Mouse (Mus musculus) lung, adult 18-20 months (tissue): ENCODE results near the gene Cramp1l.

Experiments
- DNase-seq, 2 experiments: peaks; one replicate each; pipeline ENCODE4 v3.0.0; 2022; ENCODE audit warnings: mixed read lengths in 2 of 2

Gene Cramp1l

GRCm38 (mm10) chr17:25015655-25016291 lies at the start of gene Cramp1l, which contains the start of gene Ift140:
Cramp1l (minus strand) TSS chr17:25015788.
Ift140 (plus strand) TSS chr17:25016085.
- peak; percentile 99 for DNase-seq

DNA sequence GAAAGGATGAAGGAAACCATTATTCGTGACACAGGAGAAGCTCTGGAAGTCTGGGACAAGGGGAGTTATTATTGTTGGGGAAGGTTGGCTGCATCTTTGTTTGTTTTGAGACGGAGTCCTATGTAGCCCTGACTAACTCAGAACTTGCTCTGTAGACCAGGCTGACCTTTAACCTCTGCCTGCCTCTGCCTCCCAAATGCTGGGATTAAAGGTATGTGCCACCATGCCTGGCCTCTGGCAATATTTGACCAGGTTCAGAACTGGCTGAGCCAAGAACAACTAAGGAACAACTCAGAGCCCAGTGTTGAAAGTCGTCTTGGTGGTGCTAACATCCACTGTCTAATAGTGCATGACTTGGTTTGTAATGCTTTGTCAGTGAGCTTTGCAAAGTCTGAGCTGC lies 49.6 kb upstream of the Cramp1l start:
- no peak for DNase-seq

GRCm38 (mm10) chr17:25064351-25064750 lies 48.8 kb upstream of the Cramp1l start:
- DNase-seq, result peak; percentile 83 to 85

DNA sequence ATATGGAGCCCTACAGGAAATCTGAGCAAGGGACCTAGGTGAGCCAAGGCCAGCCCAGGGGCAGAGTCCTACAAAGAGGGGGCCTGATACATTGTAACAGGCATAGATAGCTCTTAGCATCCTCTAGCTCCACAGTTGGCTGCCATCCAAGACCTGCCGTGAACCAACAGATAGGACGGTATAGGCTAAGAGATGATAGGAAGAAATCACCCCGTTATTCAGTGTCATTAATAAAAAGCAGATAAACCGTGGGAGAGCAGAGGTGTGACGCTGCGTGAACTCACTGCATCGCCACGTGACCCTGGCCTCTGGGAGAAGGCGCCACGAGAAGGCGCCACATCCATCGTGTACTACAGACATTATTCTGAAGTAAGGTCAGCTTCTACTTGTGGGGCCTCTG lies 48.3 kb upstream of the Cramp1l start:
- no peak for DNase-seq

DNA sequence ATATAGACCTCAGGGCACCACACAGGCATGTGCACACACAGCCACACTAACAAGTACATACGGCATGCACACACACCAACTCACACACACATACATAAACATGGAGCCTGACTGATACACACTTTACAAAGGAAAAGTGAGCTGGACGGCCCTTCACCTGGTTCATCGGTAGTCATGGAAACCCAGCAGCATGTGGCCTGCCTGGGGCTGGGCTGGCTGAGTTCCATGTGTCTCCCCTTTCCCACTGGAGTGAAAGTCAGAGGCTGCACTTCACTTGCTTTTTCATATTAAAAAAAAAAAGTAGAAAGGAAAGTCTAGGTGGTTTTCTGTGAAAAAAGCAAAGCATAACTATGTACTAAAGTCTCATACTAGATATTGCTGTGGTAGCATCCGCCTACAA lies 47.7 kb upstream of the Cramp1l start:
- DNase-seq, result no peak

DNA sequence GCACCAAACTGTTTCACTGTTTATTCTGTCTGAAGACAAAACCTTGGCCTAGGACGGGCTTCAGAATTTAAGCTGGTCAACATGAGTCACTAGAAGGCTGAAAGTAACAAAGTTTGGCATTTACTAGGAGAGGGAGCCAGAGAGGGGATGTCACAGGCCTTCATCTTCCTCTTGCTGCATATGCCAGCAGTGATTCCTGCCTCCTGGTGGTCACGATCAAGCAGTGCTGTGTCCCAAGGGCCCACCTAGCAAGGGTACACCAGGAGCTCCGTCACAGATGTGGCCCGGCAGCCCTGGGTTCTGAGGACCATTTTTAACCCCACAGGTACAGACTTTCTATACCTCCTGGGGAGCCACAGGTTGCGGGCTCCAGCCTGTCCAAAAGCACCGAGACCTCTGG lies 41.5 kb upstream of the Cramp1l start:
- DNase-seq, result no peak

DNA sequence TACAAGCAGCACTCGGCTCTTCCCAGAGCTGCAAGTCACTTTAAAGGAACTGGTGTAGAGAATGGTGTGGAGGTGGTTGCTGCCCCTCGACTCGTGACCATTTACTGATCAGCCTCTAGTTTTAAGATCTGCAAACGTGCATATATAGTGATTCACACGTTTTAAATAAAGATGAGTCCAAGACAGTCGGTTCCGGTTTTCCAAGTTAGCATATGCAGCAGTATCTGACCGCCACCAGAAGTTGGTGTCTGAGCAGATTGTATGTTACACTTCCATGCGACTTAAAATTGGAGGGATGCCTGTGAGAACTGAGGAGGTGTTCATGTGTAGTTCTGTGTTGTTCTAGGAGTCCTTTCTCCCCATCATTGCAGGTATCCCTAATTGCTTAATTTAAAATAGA lies 37.7 kb upstream of the Cramp1l start:
- DNase-seq, result no peak

GRCm38 (mm10) chr17:25047143-25047542 lies 31.6 kb upstream of the Cramp1l start:
- DNase-seq, result no peak

DNA sequence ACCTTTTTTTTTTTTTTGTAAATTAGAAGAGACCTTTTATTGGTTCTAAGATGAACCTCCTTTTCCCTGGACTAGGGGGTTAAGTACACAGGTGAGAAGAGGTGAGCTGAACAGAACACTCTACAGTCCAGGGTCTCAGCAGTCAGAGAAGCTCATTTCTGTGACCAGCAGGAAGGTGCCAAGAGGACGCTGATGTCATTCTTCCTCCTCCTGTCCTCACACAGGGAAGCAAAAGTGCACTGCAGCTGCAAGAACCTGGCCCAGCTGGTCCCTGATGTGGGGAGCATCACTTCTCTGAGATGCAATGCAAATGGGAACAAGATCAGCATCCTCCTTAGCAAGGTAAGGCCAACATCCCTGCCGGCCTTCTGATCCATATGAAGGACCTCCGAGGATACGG lies 29.7 kb upstream of the Cramp1l start:
- no peak for DNase-seq

DNA sequence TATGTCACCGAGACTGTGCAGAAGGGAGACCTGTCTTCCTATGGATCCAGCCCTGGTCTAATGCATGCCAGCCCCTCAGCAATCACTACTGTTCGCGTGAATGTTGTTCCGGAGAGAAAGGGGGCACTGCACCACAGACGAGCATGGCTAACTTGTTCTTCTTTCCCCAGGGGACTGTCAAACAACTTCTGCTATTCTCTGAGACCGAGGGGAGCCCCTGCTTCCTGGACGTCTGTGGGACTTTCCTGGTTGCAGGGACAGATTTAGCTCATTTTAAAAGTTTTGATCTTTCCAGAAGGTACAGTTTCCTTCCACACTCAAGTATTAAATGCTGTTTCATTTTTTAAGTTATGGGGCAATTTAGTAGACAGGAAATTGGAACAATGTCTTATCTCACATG lies 29.3 kb upstream of the Cramp1l start:
- no peak for DNase-seq

- DNase-seq, result no peak
These were observed 20.6 kb upstream of the Cramp1l start for GRCm38 (mm10) chr17:25036183-25036582.

GRCm38 (mm10) chr17:25016292-25017132 lies 924 bp upstream of the Cramp1l start:
- peak; percentile 82 to 87 for DNase-seq

- DNase-seq, result peak; percentile 48 to 54
These were observed 582 bp downstream of the Cramp1l start for GRCm38 (mm10) chr17:25014841-25015570.

- DNase-seq, result peak; percentile 23 to 26
These were observed 1.7 kb downstream of the Cramp1l start for GRCm38 (mm10) chr17:25013606-25014501.

- no peak for DNase-seq
These were observed 8.1 kb downstream of the Cramp1l start for GRCm38 (mm10) chr17:25007480-25007879.

DNA sequence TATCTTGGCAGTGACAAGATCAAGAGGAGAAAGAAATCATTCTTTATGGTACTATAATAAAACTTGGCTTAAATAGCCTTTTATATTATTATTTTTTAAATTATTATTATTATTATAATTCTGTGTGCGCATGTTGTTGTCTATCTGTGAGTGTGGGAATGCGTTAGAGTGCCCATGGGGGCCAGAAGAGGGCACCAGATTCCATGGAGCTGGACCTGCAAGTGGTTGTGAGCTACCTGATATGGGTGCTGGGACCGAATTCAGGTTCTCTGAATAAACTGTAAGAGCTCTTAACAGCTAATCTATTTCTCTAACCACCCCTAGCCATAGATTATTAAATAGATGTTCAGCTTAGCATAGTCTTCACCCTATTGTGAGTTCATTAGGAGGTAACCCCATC lies 10.5 kb downstream of the Cramp1l start:
- DNase-seq, result no peak

- DNase-seq, result no peak
These were observed 20.9 kb downstream of the Cramp1l start for GRCm38 (mm10) chr17:24994721-24995120.

- DNase-seq, result no peak
These were observed 28.4 kb downstream of the Cramp1l start for GRCm38 (mm10) chr17:24987221-24987620.

- no peak for DNase-seq
These were observed 54.5 kb downstream of the Cramp1l start for GRCm38 (mm10) chr17:24960852-24961715.

DNA sequence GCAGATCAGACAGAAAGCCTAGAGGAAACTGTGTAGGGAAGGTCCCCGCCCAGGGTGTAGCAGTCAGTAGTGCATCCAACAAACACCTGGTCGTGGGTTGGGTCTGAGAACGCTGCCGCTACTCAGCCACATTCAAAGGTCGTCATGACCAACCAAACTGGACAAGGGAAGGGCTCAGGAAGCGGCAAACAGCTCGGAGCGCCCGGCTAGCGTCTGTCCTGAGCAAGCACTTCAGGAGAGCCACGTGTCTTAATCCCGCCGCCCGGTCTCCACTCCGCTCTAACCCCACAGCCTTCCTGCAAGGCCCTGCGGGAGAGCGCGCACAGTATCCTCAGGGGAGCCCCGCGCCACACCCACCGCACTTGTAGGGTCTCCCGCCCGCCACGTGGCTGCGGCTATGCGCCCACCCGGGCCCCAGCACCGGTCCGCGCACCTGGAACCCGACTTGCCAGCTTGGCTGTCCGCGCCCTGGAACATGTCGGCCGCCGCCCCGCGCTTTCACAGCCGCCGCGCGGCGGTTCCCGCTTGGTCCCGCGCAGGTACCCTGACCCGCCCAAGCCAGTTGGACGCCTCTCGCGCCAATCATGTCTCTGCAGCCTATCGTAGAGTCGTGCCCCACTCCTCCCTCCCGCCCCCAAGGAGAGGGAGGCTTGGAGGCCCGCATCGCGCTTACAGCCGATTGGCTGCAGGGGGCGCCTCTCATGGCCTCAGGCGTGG lies 55.3 kb downstream of the Cramp1l start, which contains the start of gene Jpt2:
Jpt2 (minus strand) TSS at position 555 of the 717 bp plus-strand sequence.
- peak; percentile 98 to 99 for DNase-seq

- DNase-seq, result no peak
These were observed 56.2 kb downstream of the Cramp1l start for GRCm38 (mm10) chr17:24959371-24959770.
